In genomic region chr4:57955544-57955958, GRCm38 (mm10) we compare ENCODE assay signal across 8 mouse cellular contexts. TPM values are rescaled to one million over a fixed set of nuclear protein-coding genes. Genes with fewer than 3 reads are reported as not detected.
DNase-seq lines count a peak whose midpoint lies in the region; ATAC-seq and TF ChIP-seq lines count a peak whose summit lies in the region.

No protein-coding gene starts in this region.

- H3K4me3 ChIP-seq in heart, embryonic 12.5 days: peak overlapping the region; percentile 92
- H3K4me3 ChIP-seq in kidney, embryonic 16.5 days (ENCODE audit: low read length): peak overlapping the region; percentile 87
- peak overlapping the region; percentile 89 to 96 for H3K4me3 ChIP-seq in liver, embryonic 14.5 days (ENCODE audit: insufficient read depth in 1 of 2, low read depth in 2 of 2, low read length in 2 of 2)
- peak overlapping the region; percentile 68 for H3K4me3 ChIP-seq in neural tube, embryonic 14.5 days (ENCODE audit: low read depth, low read length)

- WGBS in heart, embryonic 12.5 days: 0% methylated on average over 25 of the region's 25 CpGs
- WGBS in kidney, embryonic 16.5 days: under 1% methylated on average over 25 of the region's 25 CpGs
- WGBS in liver, embryonic 14.5 days (ENCODE audit: insufficient replicate concordance): under 1% methylated on average over 25 of the region's 25 CpGs
- WGBS in neural tube, embryonic 14.5 days: 1% methylated on average over 25 of the region's 25 CpGs

- H3K4me1 ChIP-seq in heart, embryonic 12.5 days (replicated peaks): peaks cover 31% of the 10 kb centered on the region
- peaks cover 33% of the 10 kb centered on the region for H3K4me1 ChIP-seq in kidney, embryonic 16.5 days (ENCODE audit: insufficient read depth, low read length)
- H3K4me1 ChIP-seq in liver, embryonic 14.5 days (replicated peaks; ENCODE audit: control insufficient read depth in 2 of 2, insufficient read depth in 2 of 2, low read length in 1 of 2): peaks cover 27 to 35% of the 10 kb centered on the region in 2 experiments
- peaks cover 20% of the 10 kb centered on the region for H3K4me1 ChIP-seq in neural tube, embryonic 14.5 days (ENCODE audit: control insufficient read depth, insufficient read depth, low read length)

- H3K9ac ChIP-seq in heart, embryonic 12.5 days: peak overlapping the region; percentile 82
- H3K9ac ChIP-seq in kidney, embryonic 16.5 days (replicated peaks; ENCODE audit: low read length): peak overlapping the region; percentile 86
- H3K9ac ChIP-seq in liver, embryonic 14.5 days (replicated peaks): peak overlapping the region; percentile 89
- H3K9ac ChIP-seq in neural tube, embryonic 14.5 days (replicated peaks; ENCODE audit: low read depth, low read length): peak overlapping the region; percentile 90

- peak; percentile 31; the same call in 1 of the 2 replicates for TF ChIP-seq CTCF in liver, embryonic 14.5 days (IDR thresholded peaks at IDR 0.05; ENCODE audit: low read depth)

- no peak for TF ChIP-seq EP300 in liver, embryonic 14.5 days (IDR thresholded peaks at IDR 0.05; ENCODE audit: low read depth)

- peak; percentile 68 for DNase-seq in CD4-positive, CD25-positive, alpha-beta regulatory T cell, adult 2 months (ENCODE audit: low read depth, low spot score)
- DNase-seq in adrenal gland, postnatal 36 days: peak; percentile 89
- DNase-seq in liver, embryonic 14.5 days (ENCODE audit: low read depth in 3 of 3, low spot score in 3 of 3): peak; percentile 57 to 64 (median 59)
- peak; percentile 54 for DNase-seq in thymus, postnatal 0 days (ENCODE audit: low spot score)

- H3K9me3 ChIP-seq in heart, embryonic 12.5 days (replicated peaks): 0 out of 2 replicates have a peak, but pooled peaks cover 7% of the 10 kb centered on the region
- H3K9me3 ChIP-seq in kidney, embryonic 16.5 days (ENCODE audit: low read length): peaks cover 3% of the 10 kb centered on the region; the same call in 1 of the 2 replicates
- H3K9me3 ChIP-seq in liver, embryonic 14.5 days (ENCODE audit: control insufficient read depth, low read length): no peaks in the 10 kb centered on the region; the same call in 1 of the 2 replicates
- H3K9me3 ChIP-seq in neural tube, embryonic 14.5 days (ENCODE audit: control insufficient read depth, low read length): no peaks in the 10 kb centered on the region

- peak; percentile 73 for ATAC-seq in erythroblast, adult 5-6 weeks (replicated peaks; ENCODE audit: low FRiP score, poor library complexity, severe bottlenecking)
- peak; percentile 37; the same call in 1 of the 2 replicates for ATAC-seq in heart, embryonic 12.5 days (ENCODE audit: insufficient number of reproducible peaks, low FRiP score)
- ATAC-seq in kidney, embryonic 16.5 days (ENCODE audit: low FRiP score, low TSS enrichment): peak; percentile 6; the same call in 1 of the 2 replicates
- ATAC-seq in liver, embryonic 14.5 days (ENCODE audit: insufficient read depth): peak; percentile 22; the same call in 1 of the 2 replicates
- ATAC-seq in neural tube, embryonic 14.5 days (ENCODE audit: low read depth): peak; percentile 54

- H3K4me2 ChIP-seq in heart, embryonic 12.5 days: peak overlapping the region; percentile 73
- peak overlapping the region; percentile 71 for H3K4me2 ChIP-seq in kidney, embryonic 16.5 days (replicated peaks; ENCODE audit: low read depth, low read length)
- peak overlapping the region; percentile 63 for H3K4me2 ChIP-seq in liver, embryonic 14.5 days (ENCODE audit: low read depth)
- peak overlapping the region; percentile 81 for H3K4me2 ChIP-seq in neural tube, embryonic 14.5 days (ENCODE audit: low read depth, low read length)

- H3K27ac ChIP-seq in heart, embryonic 12.5 days (ENCODE audit: poor library complexity, severe bottlenecking): peak overlapping the region; percentile 90
- H3K27ac ChIP-seq in kidney, embryonic 16.5 days (ENCODE audit: low read length): peak overlapping the region; percentile 93
- peak overlapping the region; percentile 67 for H3K27ac ChIP-seq in liver, embryonic 14.5 days
- peak overlapping the region; percentile 85 for H3K27ac ChIP-seq in neural tube, embryonic 14.5 days (ENCODE audit: low read depth, low read length)

- H3K36me3 ChIP-seq in heart, embryonic 12.5 days: peaks cover 15% of the 10 kb centered on the region
- H3K36me3 ChIP-seq in kidney, embryonic 16.5 days (ENCODE audit: insufficient read depth, low read length): peaks cover 19% of the 10 kb centered on the region
- peaks cover 16% of the 10 kb centered on the region for H3K36me3 ChIP-seq in liver, embryonic 14.5 days (replicated peaks; ENCODE audit: control insufficient read depth, insufficient read depth, low read depth)
- H3K36me3 ChIP-seq in neural tube, embryonic 14.5 days (ENCODE audit: control insufficient read depth, insufficient read depth, low read length): peaks cover 6% of the 10 kb centered on the region

- no peaks in the 10 kb centered on the region for H3K27me3 ChIP-seq in heart, embryonic 12.5 days (replicated peaks)
- 0 out of 2 replicates have a peak, but pooled peaks cover 5% of the 10 kb centered on the region for H3K27me3 ChIP-seq in kidney, embryonic 16.5 days (ENCODE audit: insufficient read depth, low read length)
- H3K27me3 ChIP-seq in liver, embryonic 14.5 days (ENCODE audit: control insufficient read depth, insufficient read depth, low read length): no peaks in the 10 kb centered on the region
- no peaks in the 10 kb centered on the region for H3K27me3 ChIP-seq in neural tube, embryonic 14.5 days (ENCODE audit: control insufficient read depth, insufficient read depth, low read length)

RNA-seq across cellular contexts. Expression of gene Txn1, which starts 0.7 kb away (rescaled TPM):
- total RNA-seq in adrenal gland, postnatal 36 days (2021): 100 to 1,000 TPM; 327 to 337 TPM
- total RNA-seq in erythroblast, adult 5-6 weeks (2015; ENCODE audit: low replicate concordance): 135 and 150 TPM in 2 replicates
- total RNA-seq in erythroblast, adult 5-6 weeks (2017; ENCODE audit: low replicate concordance): 38.0 and 69.0 TPM in 2 replicates
- 305 TPM in 2 replicates for polyA plus RNA-seq in heart, embryonic 12.5 days (2016; fragmentation: Nextera tagmentation; extraction: Ambion mirVana)
- 426 and 432 TPM in 2 replicates for polyA plus RNA-seq in kidney, embryonic 16.5 days (2015; fragmentation: Nextera tagmentation; extraction: Ambion mirVana)
- 139 and 165 TPM in 2 replicates for polyA plus RNA-seq in liver, embryonic 14.5 days (2012; rRNA removed)
- polyA plus RNA-seq in liver, embryonic 14.5 days (2014; fragmentation: Nextera tagmentation; extraction: Ambion mirVana): 250 and 254 TPM in 2 replicates
- polyA plus RNA-seq in neural tube, embryonic 14.5 days (2014; fragmentation: Nextera tagmentation; extraction: Ambion mirVana): 272 and 294 TPM in 2 replicates
- polyA plus RNA-seq in thymus, postnatal 0 days (2015; fragmentation: Nextera tagmentation; extraction: Ambion mirVana): 716 and 724 TPM in 2 replicates

RNA-seq across cellular contexts. Expression of gene D630039A03Rik, which starts 39.5 kb away (rescaled TPM):
- 10 to 100 TPM in 1 of 2 experiments, 1 to 10 TPM in 1; 9.8 to 15.0 TPM for total RNA-seq in adrenal gland, postnatal 36 days (2021)
- total RNA-seq in erythroblast, adult 5-6 weeks (2015; ENCODE audit: low replicate concordance): 0.42 TPM in 1 of 2 replicates, not detected in the other
- total RNA-seq in erythroblast, adult 5-6 weeks (2017; ENCODE audit: low replicate concordance): 0.51 TPM in 1 of 2 replicates, not detected in the other
- polyA plus RNA-seq in heart, embryonic 12.5 days (2016; fragmentation: Nextera tagmentation; extraction: Ambion mirVana): 0.05 and 0.06 TPM in 2 replicates
- polyA plus RNA-seq in kidney, embryonic 16.5 days (2015; fragmentation: Nextera tagmentation; extraction: Ambion mirVana): 1.7 and 2.2 TPM in 2 replicates
- 0.31 and 0.39 TPM in 2 replicates for polyA plus RNA-seq in liver, embryonic 14.5 days (2012; rRNA removed)
- polyA plus RNA-seq in liver, embryonic 14.5 days (2014; fragmentation: Nextera tagmentation; extraction: Ambion mirVana): 0.14 and 0.15 TPM in 2 replicates
- 0.33 and 0.39 TPM in 2 replicates for polyA plus RNA-seq in neural tube, embryonic 14.5 days (2014; fragmentation: Nextera tagmentation; extraction: Ambion mirVana)
- 0.13 and 0.16 TPM in 2 replicates for polyA plus RNA-seq in thymus, postnatal 0 days (2015; fragmentation: Nextera tagmentation; extraction: Ambion mirVana)

RNA-seq across cellular contexts. Expression of gene Txndc8, which starts 53.4 kb away (rescaled TPM):
- not detected for total RNA-seq in adrenal gland, postnatal 36 days (2021)
- not detected in 2 replicates for total RNA-seq in erythroblast, adult 5-6 weeks (2015; ENCODE audit: low replicate concordance)
- total RNA-seq in erythroblast, adult 5-6 weeks (2017; ENCODE audit: low replicate concordance): not detected in 2 replicates
- polyA plus RNA-seq in heart, embryonic 12.5 days (2016; fragmentation: Nextera tagmentation; extraction: Ambion mirVana): not detected in 2 replicates
- not detected in 2 replicates for polyA plus RNA-seq in kidney, embryonic 16.5 days (2015; fragmentation: Nextera tagmentation; extraction: Ambion mirVana)
- not detected in 2 replicates for polyA plus RNA-seq in liver, embryonic 14.5 days (2012; rRNA removed)
- not detected in 2 replicates for polyA plus RNA-seq in liver, embryonic 14.5 days (2014; fragmentation: Nextera tagmentation; extraction: Ambion mirVana)
- polyA plus RNA-seq in neural tube, embryonic 14.5 days (2014; fragmentation: Nextera tagmentation; extraction: Ambion mirVana): not detected in 2 replicates
- not detected in 2 replicates for polyA plus RNA-seq in thymus, postnatal 0 days (2015; fragmentation: Nextera tagmentation; extraction: Ambion mirVana)

Comparison
In these comparisons a context has a peak if more than half of its experiments do, and no peak if none do; other contexts are left out.
1. Peak in every context shown above with its lines: DNase-seq, ATAC-seq, H3K4me3 ChIP-seq and H3K27ac ChIP-seq.
2. ATAC-seq: peak in every context shown above with its lines; median percentile 73 in erythroblast, adult 5-6 weeks; 54 in neural tube, embryonic 14.5 days; 37 in heart, embryonic 12.5 days; 22 in liver, embryonic 14.5 days; 6 in kidney, embryonic 16.5 days.